Mouse (Mus musculus): ENCODE measurements around the gene Rexo2.
"Not testable (repeated sequence)": the region's sequence is repeated elsewhere in the genome, so short reads cannot be mapped to it uniquely, and the experiment has no call there.

The Rexo2 gene

DNA sequence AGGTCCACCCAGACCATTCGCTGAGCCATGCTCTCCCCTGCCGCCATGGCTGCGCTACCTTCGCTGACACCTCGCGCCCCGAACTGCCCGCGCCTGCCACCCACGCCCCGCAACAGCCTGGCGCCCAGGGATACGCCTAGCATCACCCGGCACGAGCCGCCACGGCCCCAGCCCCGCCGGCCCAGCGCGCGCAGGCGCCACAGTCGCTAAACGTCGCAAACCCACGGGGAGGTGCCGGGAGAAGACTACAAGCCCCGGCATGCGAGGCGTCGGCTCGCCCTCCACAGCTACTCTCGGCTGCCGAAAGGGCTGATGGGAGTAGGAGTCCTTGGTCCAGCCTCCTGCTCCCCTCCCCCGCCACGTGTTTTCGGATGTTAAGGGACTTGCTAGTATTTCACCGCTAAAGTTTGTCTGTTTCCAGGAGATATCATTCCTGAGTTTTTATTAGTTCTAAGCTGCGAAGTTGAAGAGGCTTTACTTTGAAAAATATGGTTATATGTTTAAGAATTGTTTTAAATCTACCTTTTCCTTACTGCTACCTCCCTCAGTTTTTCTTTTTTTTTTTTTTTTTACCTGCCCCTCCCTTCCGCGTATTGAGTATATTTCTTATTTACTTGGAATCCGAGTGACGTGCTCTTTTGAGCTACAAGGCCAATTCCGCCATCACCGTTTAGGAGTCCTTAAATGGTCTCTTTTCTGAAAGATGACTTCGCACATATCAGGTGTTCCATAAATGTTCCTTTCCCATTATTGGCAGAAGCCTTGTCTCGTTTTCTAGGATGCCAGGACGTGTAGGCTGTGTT is at the start of gene Rexo2:
Gene Rexo2, minus strand, starts transcription at position 213 of the 803 bp plus-strand sequence.
- DNase-seq (ENCODE audit: low read depth, low spot score): peak; percentile 89

DNA sequence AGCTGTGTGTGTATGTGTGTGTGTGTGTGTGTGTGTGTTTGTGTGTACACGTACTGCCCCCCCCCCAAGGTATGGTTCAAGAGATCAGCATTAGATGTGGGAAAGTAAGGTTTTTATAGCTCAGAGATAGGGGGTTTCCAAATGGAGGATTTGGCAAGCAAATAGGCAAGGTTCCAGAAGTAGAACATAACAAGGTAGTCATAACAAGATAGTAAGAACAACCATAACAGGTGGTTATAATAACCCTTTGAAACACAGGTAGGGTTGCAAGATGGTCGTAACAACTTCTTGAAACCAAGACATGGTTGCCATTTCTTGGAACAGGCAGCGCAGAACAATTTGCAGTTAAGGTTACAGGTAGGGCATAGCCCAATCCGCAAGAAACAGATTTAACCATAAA is 46.1 kb upstream of the Rexo2 start:
- no peak for DNase-seq (ENCODE audit: low read depth, low spot score)

- DNase-seq (ENCODE audit: low read depth, low spot score): no peak
Observed at GRCm38 (mm10) chr9:48525566-48525965, 45.1 kb upstream of the Rexo2 start.

DNA sequence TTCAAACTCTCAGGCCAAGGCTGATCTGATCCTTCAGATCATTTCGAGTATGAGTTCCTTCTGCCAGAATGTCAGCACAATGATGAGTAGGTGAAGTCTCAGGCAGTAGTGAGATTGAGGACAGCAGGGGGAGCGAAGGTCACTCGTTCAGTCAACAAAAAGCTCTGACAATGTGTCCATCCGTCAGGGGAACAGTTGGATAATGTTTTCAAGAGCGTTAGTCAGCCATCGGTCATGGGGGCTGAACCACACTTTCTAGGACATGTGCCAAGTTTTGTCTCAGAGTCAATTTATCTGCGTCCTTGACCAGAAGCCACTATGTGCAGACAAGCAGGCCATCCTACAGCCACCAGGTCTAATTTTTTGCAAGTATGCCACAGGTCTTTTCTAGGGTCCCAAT is 40.0 kb upstream of the Rexo2 start:
- not testable (repeated sequence) for DNase-seq (ENCODE audit: low read depth, low spot score)

- no peak for DNase-seq (ENCODE audit: low read depth, low spot score)
Observed at GRCm38 (mm10) chr9:48517372-48518130, 37.1 kb upstream of the Rexo2 start.

DNA sequence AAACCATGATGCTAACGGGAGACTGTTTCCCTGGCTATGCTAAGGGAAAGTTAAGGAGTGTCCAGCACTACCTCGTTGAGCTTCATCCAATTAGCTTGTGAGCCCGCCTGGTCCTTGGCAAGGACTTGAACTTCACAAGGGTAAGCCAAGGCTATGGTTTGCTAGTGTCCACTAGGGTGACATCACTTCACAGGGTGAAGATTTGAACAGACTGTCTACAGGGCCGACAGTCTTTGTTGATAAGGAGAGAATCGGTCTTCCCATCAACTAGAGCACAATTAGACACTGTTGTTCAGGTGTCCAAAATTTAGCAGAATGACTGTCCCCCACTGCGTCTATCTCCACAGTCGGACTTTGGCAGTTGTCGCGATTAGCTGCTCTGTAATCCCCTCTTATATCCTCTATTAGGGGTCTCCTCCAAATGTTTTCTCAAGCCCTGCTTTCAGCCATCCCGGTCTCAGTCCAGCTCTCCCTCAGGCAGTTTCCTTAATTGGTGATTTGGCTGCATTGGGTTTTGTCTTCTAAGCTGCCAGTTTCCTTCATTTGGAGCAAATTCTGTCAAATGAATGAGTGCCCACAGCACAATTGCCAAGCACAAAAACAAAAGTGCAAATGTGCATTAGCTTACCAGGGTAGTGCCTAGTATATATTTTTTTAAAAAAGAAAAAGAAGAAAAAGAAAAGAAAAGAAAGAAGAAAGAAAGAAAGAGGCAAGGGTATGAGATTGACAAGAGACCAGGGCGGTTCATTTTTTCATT is 36.4 kb upstream of the Rexo2 start:
- no peak for DNase-seq (ENCODE audit: low read depth, low spot score)

DNA sequence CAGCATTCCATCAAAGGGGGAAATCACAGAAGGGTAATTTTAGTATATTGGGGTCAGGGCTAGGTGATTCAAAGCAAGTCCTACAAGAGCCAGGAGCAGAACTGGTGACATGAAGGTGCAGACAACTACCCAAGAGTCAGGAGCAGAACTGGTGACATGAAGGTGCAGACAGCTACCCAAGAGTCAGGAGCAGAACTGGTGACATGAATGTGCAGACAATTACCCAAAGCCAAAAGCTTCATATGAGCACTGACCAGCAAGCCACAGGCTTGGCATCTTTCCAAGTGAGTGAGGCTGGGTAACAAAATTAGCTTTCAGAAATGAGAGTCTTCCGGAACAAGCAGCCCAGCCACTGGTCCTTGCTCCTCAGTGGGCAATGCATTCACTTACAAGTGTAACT is 34.9 kb upstream of the Rexo2 start:
- DNase-seq (ENCODE audit: low read depth, low spot score): no peak

- DNase-seq (ENCODE audit: low read depth, low spot score): no peak
Observed at GRCm38 (mm10) chr9:48510134-48510533, 29.7 kb upstream of the Rexo2 start.

GRCm38 (mm10) chr9:48504741-48505365 is 24.4 kb upstream of the Rexo2 start:
- DNase-seq (ENCODE audit: low read depth, low spot score): no peak

GRCm38 (mm10) chr9:48503001-48503400 is 22.6 kb upstream of the Rexo2 start:
- DNase-seq (ENCODE audit: low read depth, low spot score): no peak

- no peak for DNase-seq (ENCODE audit: low read depth, low spot score)
Observed at GRCm38 (mm10) chr9:48501192-48501591, 20.8 kb upstream of the Rexo2 start.

DNA sequence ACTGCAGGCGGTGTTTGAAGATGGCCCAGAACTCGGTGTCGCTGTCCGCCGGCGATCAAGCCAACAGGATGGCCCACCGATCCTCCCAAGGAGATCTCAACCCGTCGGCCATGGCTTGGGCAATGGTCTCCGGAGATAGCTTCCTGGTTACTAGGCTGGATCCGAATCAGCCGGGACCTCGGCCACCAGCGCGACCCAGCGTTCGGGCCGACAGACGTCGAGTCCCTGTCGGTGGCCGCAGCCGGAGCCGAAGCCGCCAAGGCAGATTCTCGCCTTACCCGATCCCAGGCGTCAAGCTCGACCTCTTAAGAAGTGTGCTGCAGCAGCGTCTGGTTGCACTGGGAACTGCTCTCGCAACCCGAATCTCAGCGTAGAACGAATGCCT is 15.1 kb upstream of the Rexo2 start:
- no peak for DNase-seq (ENCODE audit: low read depth, low spot score)

GRCm38 (mm10) chr9:48494817-48495547 is 14.6 kb upstream of the Rexo2 start, which contains the start of the genes Rbm7 and Gm5617:
Gene Rbm7 (minus strand): TSS chr9:48495299.
Gene Gm5617 (plus strand): TSS chr9:48495442.
- DNase-seq (ENCODE audit: low read depth, low spot score): peak; percentile 92

- DNase-seq (ENCODE audit: low read depth, low spot score): no peak
Observed at GRCm38 (mm10) chr9:48481214-48482134, 1.1 kb upstream of the Rexo2 start.

DNA sequence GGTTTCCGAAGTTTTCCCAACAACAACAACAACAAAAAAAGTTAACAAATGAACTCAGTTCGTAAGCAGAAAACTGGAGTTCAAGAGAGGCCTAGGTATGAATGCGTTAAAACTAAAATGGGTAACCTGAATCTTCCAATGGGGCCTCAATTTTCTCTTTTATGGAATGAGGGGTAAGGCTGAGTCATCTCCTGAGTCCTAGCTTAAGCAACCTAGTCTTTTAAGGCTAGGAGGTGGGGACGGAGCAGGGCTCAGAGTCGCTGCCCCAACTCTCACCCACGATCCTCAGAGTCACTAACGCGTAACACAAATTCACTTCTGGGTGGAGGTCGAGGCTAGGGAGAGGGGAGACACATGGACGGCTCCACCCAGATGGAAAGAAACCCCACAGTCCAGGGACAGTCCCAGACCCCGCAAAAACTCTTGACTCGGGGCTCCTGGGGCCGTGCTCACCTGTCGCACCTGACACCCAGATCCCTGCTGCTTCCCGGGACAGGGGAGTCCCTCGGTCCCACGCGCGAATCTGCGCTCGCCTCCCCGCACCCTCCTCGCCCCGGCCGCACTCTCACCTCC is 499 bp downstream of the Rexo2 start:
- no peak for DNase-seq (ENCODE audit: low read depth, low spot score)

DNA sequence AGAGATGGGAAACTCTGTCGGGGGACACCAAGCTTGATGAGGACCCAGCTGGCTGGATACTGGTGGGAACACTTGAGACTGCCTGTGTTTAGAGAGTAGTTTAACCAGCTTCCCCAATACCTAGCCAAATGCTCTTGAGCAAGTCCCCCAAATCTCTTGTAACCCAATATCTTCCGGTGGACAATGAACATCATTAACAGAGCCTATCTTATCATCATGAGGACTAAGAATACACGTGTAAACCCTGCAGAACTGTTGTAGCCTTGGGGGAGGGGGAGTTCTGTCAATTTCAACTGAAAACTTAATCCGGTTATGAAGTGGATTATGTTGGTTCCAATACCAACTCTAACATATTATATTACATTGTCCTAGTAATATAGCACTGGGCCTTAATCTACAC is 1.6 kb downstream of the Rexo2 start:
- DNase-seq (ENCODE audit: low read depth, low spot score): no peak

DNA sequence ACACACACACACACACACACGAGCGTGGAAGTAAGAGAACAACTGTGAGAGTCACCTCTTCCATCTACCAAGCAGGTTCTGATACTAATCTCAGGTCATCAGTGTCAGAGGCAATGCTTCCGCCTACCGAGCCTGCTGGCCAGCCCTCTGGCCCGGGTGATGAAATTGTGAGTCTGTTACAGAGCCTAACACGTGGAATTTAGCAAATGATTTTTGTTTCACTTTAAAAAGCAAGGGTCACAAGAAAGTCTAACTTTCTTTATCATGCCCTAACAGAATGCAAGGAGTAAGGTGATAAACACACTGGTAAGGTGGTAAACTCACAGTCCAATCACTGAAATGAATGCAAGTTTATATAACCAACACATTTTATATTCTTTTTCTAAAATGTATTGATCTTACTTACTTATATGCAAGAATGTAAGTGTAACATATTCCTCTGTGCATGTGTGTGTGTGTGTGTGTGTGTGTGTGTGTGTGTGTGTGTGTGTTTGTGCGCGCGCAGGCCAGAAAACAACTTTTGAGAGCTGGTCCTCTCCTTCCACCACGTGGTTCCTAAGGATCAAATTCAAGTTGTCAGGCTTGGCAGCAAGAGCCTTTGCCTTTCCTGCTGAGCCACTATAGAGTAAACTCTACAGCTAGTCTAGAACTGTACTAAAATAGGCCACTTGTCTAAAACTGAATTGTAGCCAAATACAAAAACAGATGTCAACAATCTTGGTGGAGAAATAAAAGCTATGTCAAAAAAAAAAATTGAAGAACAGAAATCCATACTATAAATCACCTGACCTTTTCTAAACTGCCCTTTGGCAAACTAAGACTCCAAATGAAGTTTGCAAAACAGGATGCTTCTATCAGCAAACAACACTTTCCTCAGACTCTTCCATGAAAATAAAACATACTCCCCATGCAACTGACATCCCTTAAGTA is 3.9 kb downstream of the Rexo2 start:
- no peak for DNase-seq (ENCODE audit: low read depth, low spot score)

- DNase-seq (ENCODE audit: low read depth, low spot score): no peak
Observed at GRCm38 (mm10) chr9:48474367-48474766, 6.1 kb downstream of the Rexo2 start.

Data from brain, embryonic 18.5 days (tissue).